Mouse (Mus musculus) heart, adult 2 months (tissue): ENCODE measurements around the gene Mknk1.

ENCODE experiments used
- CTCF ChIP-seq: fragments of 200-600 bp; IDR thresholded peaks from 2 replicates; pipeline ENCODE4 v1.8.1; 2022; ENCODE audit warnings: antibody characterized with exemption, mild to moderate bottlenecking, moderate library complexity
- POLR2A ChIP-seq: fragments of 200-500 bp; IDR thresholded peaks from 2 replicates; pipeline ENCODE4 v1.6.1; 2011; ENCODE audit warnings: mild to moderate bottlenecking, low read depth, low read length, control low read depth; ENCODE audit not compliant: insufficient read depth

DNA sequence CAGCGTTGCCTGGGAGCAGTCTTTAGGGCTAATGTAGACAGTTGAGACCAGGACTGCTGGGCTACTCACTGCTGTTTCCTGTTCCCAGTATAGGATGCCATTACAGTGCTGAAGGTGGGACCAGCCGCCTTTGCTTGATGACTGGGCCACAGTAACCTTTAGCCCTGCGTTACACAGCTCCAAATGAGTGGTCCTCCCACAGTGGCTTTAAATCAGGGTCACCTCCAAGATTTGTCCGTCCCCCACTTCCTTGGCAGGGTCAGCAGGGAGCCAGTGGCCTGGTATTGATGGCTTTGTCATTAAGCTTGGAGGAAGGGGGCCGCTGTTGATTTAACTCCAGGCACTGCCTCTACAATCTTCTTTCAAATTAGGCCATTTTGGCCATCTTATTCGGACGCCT lies 24.4 kb downstream of the Mknk1 start:
- TF ChIP-seq CTCF (no peak), POLR2A (no peak)
